ENCODE assay signal across 25 mouse cellular contexts in genomic region chr10:120603167-120603566, GRCm38 (mm10).
"Had no signal": no experiment of that assay in that cellular context is flagged by ENCODE, and none has a peak within 500 bp of the region (broad histone marks: within the 10 kb centered on the region; RNA-seq: fewer than 3 reads in every experiment).

No protein-coding gene starts in this region.

- H3K36me3 ChIP-seq: heart, embryonic 10.5 days; heart, embryonic 12.5 days; hindbrain, embryonic 10.5 days; hindbrain, embryonic 13.5 days; hindbrain, embryonic 15.5 days; limb, embryonic 10.5 days; limb, embryonic 12.5 days; liver, embryonic 13.5 days; liver, embryonic 15.5 days had no signal

- H3K27me3 ChIP-seq: hindbrain, embryonic 13.5 days; hindbrain, embryonic 15.5 days; limb, embryonic 12.5 days; liver, embryonic 13.5 days; liver, embryonic 15.5 days had no signal

- ATAC-seq: inflammation-experienced regulatory T-cells, adult 6 months; intestine, embryonic 16.5 days had no signal

- H3K4me3 ChIP-seq: gastrocnemius, adult 2 months; heart, embryonic 10.5 days; heart, embryonic 12.5 days; hindbrain, embryonic 10.5 days; hindbrain, embryonic 13.5 days; hindbrain, embryonic 15.5 days; layer of hippocampus, adult 2 months; left cerebral cortex, adult 2 months; limb, embryonic 10.5 days; limb, embryonic 12.5 days; liver, embryonic 13.5 days; liver, embryonic 15.5 days had no signal

- H3K27ac ChIP-seq: gastrocnemius, adult 2 months; heart, embryonic 10.5 days; hindbrain, embryonic 10.5 days; hindbrain, embryonic 13.5 days; hindbrain, embryonic 15.5 days; layer of hippocampus, adult 2 months; left cerebral cortex, adult 2 months; limb, embryonic 10.5 days; limb, embryonic 12.5 days; liver, embryonic 13.5 days; liver, embryonic 15.5 days had no signal

- H3K9ac ChIP-seq: heart, embryonic 12.5 days; hindbrain, embryonic 13.5 days; hindbrain, embryonic 15.5 days; limb, embryonic 12.5 days; liver, embryonic 13.5 days; liver, embryonic 15.5 days had no signal

- H3K4me2 ChIP-seq: heart, embryonic 12.5 days; hindbrain, embryonic 13.5 days; hindbrain, embryonic 15.5 days; limb, embryonic 12.5 days; liver, embryonic 11.5 days; liver, embryonic 13.5 days; liver, embryonic 15.5 days had no signal

- H3K9me3 ChIP-seq: heart, embryonic 10.5 days; heart, embryonic 12.5 days; hindbrain, embryonic 10.5 days; hindbrain, embryonic 13.5 days; hindbrain, embryonic 15.5 days; limb, embryonic 10.5 days; limb, embryonic 12.5 days; liver, embryonic 13.5 days; liver, embryonic 15.5 days had no signal

- H3K4me1 ChIP-seq: heart, embryonic 12.5 days; liver, embryonic 13.5 days; liver, embryonic 15.5 days had no signal

- DNase-seq: gastrocnemius, adult 2 months; gastrocnemius, postnatal 10 days; gastrocnemius, postnatal 25 days; heart, postnatal 10 days; heart, postnatal 4 days; kidney, adult 18-20 months; kidney, adult 8-10 months; kidney, postnatal 10 days; kidney, postnatal 25 days; kidney, postnatal 4 days; liver; liver, embryonic 13.5 days had no signal
